Mouse (Mus musculus) midbrain, postnatal 0 days (tissue): ENCODE data around the gene Srrm2. TPM values are rescaled to one million over a fixed set of nuclear protein-coding genes. Genes with fewer than 3 reads are reported as not detected.

ENCODE experiments used
- ATAC-seq: fragments of 200-750 bp; cut with Nextera tagmentation; 2 replicates; pipeline ENCODE4 v1.8.0; 2017; ENCODE audit warnings: moderate number of reproducible peaks, mild to moderate bottlenecking, moderate TSS enrichment, moderate library complexity; ENCODE audit not compliant: low FRiP score
- DNase-seq: peaks from one replicate; pipeline ENCODE4 v3.0.0-alpha.2; 2015; ENCODE audit warnings: low spot score
- H3K27ac ChIP-seq: fragments of 300-500 bp; sonication (generic); 2 replicates; pipeline ENCODE4 v1.5.1; 2014; ENCODE audit warnings: low read depth, mild to moderate bottlenecking, low read length, mixed read lengths
- H3K27me3 ChIP-seq: fragments of 300-500 bp; sonication (generic); 2 replicates; pipeline ENCODE4 v1.6.1; 2014; ENCODE audit warnings: low read length, control low read depth, mixed read lengths; ENCODE audit not compliant: insufficient read depth
- H3K36me3 ChIP-seq: fragments of 300-500 bp; sonication (generic); 2 replicates; pipeline ENCODE4 v1.6.1; 2014; ENCODE audit warnings: low read length, control low read depth, mixed read lengths; ENCODE audit not compliant: insufficient read depth
- H3K4me1 ChIP-seq: fragments of 300-500 bp; sonication (generic); 2 replicates; pipeline ENCODE4 v1.6.1; 2014; ENCODE audit warnings: mild to moderate bottlenecking, control low read depth, antibody characterized with exemption, low read length, mixed read lengths; ENCODE audit not compliant: insufficient read depth
- H3K4me2 ChIP-seq: fragments of 300-500 bp; sonication (generic); 2 replicates; pipeline ENCODE4 v1.6.1; 2014; ENCODE audit warnings: low read depth, mild to moderate bottlenecking, low read length, mixed read lengths; ENCODE audit not compliant: poor library complexity, severe bottlenecking
- H3K4me3 ChIP-seq: fragments of 300-500 bp; sonication (generic); 2 replicates; pipeline ENCODE4 v1.5.1; 2014; ENCODE audit warnings: low read depth, mild to moderate bottlenecking, low read length, moderate library complexity
- H3K9ac ChIP-seq: fragments of 300-500 bp; sonication (generic); replicated peaks from 2 replicates; pipeline ENCODE4 v1.6.1; 2014; ENCODE audit warnings: mild to moderate bottlenecking, low read length, moderate library complexity, mixed read lengths; ENCODE audit not compliant: poor library complexity, severe bottlenecking
- H3K9me3 ChIP-seq: fragments of 300-500 bp; sonication (generic); 2 replicates; pipeline ENCODE4 v1.6.1; 2016; ENCODE audit warnings: low read length, control low read depth
- CTCF ChIP-seq: IDR thresholded peaks from 2 replicates; pipeline ENCODE4 v1.5.1; 2016; ENCODE audit warnings: antibody characterized with exemption, mild to moderate bottlenecking
- WGBS: fragments of 180-500 bp; shearing (Covaris S2); extraction: QIAGEN DNeasy Blood & Tissue Kit; methylation state at CpG from one replicate; pipeline ENCODE4 v1.1.7; 2014; 5-methylcytosine and 5-hydroxymethylcytosine counted together
- polyA plus RNA-seq: library from polyadenylated mRNA; unstranded; fragments of >200 nt; fragmentation: Nextera tagmentation; extraction: Ambion mirVana; gene quantifications from 2 replicates; pipeline ENCODE4 v1.2.1, GENCODE M21; 2015
- total RNA-seq: library from RNA; depleted of rRNA; stranded (reverse); fragments of >200 nt; gene quantifications from 2 replicates; pipeline ENCODE4 v1.2.3, GENCODE M21; 2014

Gene Srrm2
- total and polyA plus RNA-seq, 2 experiments from 2014 or later: 162 to 443 TPM

GRCm38 (mm10) chr17:23773676-23774075 lies 16.7 kb upstream of the Srrm2 start:
- Histone ChIP-seq H3K4me3 (no peak overlapping the region), H3K4me2 (no peak overlapping the region), H3K27ac (no peak overlapping the region), H3K9me3 (no peaks in the 10 kb centered on the region), H3K36me3 (no peaks in the 10 kb centered on the region), H3K27me3 (no peaks in the 10 kb centered on the region), H3K4me1 (peaks cover 5% of the 10 kb centered on the region), H3K9ac (no peak overlapping the region)
- DNase-seq (no peak), ATAC-seq (no peak)
- WGBS: 62% methylated on average over 6 of the region's 6 CpGs
- TF ChIP-seq CTCF: no peak

GRCm38 (mm10) chr17:23774090-23774489 lies 16.2 kb upstream of the Srrm2 start:
- Histone ChIP-seq H3K36me3 (no peaks in the 10 kb centered on the region), H3K27ac (no peak overlapping the region), H3K4me3 (no peak overlapping the region), H3K9me3 (no peaks in the 10 kb centered on the region), H3K9ac (no peak overlapping the region), H3K27me3 (no peaks in the 10 kb centered on the region), H3K4me2 (no peak overlapping the region), H3K4me1 (peaks cover 5% of the 10 kb centered on the region)
- WGBS: 5% methylated on average over 12 of the region's 12 CpGs
- DNase-seq (peak; percentile 77), ATAC-seq (no peak)
- TF ChIP-seq CTCF: peak; percentile 76

GRCm38 (mm10) chr17:23776216-23776615 lies 14.1 kb upstream of the Srrm2 start:
- TF ChIP-seq CTCF: no peak
- Histone ChIP-seq H3K4me3 (no peak overlapping the region), H3K36me3 (0 out of 2 replicates have a peak, but pooled peaks cover 5% of the 10 kb centered on the region), H3K4me1 (no peaks in the 10 kb centered on the region), H3K4me2 (no peak overlapping the region), H3K9me3 (no peaks in the 10 kb centered on the region), H3K27me3 (no peaks in the 10 kb centered on the region), H3K27ac (no peak overlapping the region), H3K9ac (no peak overlapping the region)
- ATAC-seq (no peak), DNase-seq (no peak)
- whole genome bisulfite sequencing: 79% methylated on average over 10 of the region's 10 CpGs

GRCm38 (mm10) chr17:23777141-23777540 lies 13.2 kb upstream of the Srrm2 start:
- H3K4me3 ChIP-seq: no peak overlapping the region
- no peak for TF ChIP-seq CTCF
- no peak for DNase-seq
- H3K4me2 ChIP-seq: no peak overlapping the region
- no peaks in the 10 kb centered on the region for H3K9me3 ChIP-seq
- 0 out of 2 replicates have a peak, but pooled peaks cover 5% of the 10 kb centered on the region for H3K36me3 ChIP-seq
- whole genome bisulfite sequencing: 89% methylated on average over 2 of the region's 2 CpGs
- no peak overlapping the region for H3K27ac ChIP-seq
- H3K9ac ChIP-seq: no peak overlapping the region
- no peaks in the 10 kb centered on the region for H3K27me3 ChIP-seq
- no peak for ATAC-seq
- no peaks in the 10 kb centered on the region for H3K4me1 ChIP-seq

- Histone ChIP-seq H3K4me3 (no peak overlapping the region), H3K9ac (no peak overlapping the region), H3K27ac (no peak overlapping the region), H3K4me1 (no peaks in the 10 kb centered on the region), H3K36me3 (0 out of 2 replicates have a peak, but pooled peaks cover 5% of the 10 kb centered on the region), H3K4me2 (no peak overlapping the region), H3K9me3 (no peaks in the 10 kb centered on the region), H3K27me3 (no peaks in the 10 kb centered on the region)
- WGBS: 66% methylated on average over 2 of the region's 2 CpGs
- TF ChIP-seq CTCF: no peak
- DNase-seq (no peak), ATAC-seq (no peak)
Observed at GRCm38 (mm10) chr17:23778447-23778846, 11.9 kb upstream of the Srrm2 start.

GRCm38 (mm10) chr17:23783352-23783751 lies 7.0 kb upstream of the Srrm2 start:
- 0 out of 2 replicates have a peak, but pooled peaks cover 5% of the 10 kb centered on the region for H3K36me3 ChIP-seq
- no peaks in the 10 kb centered on the region for H3K9me3 ChIP-seq
- DNase-seq (no peak), ATAC-seq (no peak)
- H3K4me1 ChIP-seq: no peaks in the 10 kb centered on the region
- no peak overlapping the region for H3K4me3 ChIP-seq
- no peaks in the 10 kb centered on the region for H3K27me3 ChIP-seq
- no peak overlapping the region for H3K27ac ChIP-seq
- TF ChIP-seq CTCF: no peak
- no peak overlapping the region for H3K9ac ChIP-seq
- no peak overlapping the region for H3K4me2 ChIP-seq
